Mouse (Mus musculus) CD4-positive helper T cell, adult 2 months (primary cell): ENCODE measurements around the gene Cpa5.

Experiments used
- DNase-seq: peaks from one replicate; pipeline ENCODE4 v3.0.0-alpha.2; 2012; ENCODE audit warnings: low read depth, missing footprints, low spot score

The Cpa5 gene

GRCm38 (mm10) chr6:30679567-30679966 is 68.8 kb downstream of the Cpa5 start:
- no peak for DNase-seq

DNA sequence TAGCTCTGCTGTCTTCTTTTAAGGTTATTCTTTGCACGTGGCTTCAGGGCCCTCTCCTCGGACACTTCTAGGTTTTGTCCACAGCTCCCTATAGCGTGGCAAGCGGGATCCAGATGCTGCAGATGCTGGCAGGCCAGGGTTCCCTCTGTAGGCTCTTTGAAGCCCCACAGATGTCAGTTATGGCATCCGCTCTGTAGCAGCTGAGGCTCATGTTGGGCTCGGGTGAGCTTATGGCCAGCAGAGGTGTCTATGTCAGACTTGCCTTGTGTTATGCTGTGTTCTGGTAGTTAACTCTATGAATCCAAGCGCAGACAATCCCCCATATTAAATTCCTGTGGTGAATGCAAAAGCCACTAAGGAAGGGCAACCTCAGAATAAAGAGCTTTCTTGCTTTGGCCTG is 69.6 kb downstream of the Cpa5 start:
- DNase-seq, result no peak
